Mouse (Mus musculus): ENCODE measurements at regions not wholly inside any gene's neighbourhood (a gene's known extent, or its start where the extent isn't known, plus 50 kb on each side); places are given as distances from the start of the nearest gene placed in this dataset.

DNA sequence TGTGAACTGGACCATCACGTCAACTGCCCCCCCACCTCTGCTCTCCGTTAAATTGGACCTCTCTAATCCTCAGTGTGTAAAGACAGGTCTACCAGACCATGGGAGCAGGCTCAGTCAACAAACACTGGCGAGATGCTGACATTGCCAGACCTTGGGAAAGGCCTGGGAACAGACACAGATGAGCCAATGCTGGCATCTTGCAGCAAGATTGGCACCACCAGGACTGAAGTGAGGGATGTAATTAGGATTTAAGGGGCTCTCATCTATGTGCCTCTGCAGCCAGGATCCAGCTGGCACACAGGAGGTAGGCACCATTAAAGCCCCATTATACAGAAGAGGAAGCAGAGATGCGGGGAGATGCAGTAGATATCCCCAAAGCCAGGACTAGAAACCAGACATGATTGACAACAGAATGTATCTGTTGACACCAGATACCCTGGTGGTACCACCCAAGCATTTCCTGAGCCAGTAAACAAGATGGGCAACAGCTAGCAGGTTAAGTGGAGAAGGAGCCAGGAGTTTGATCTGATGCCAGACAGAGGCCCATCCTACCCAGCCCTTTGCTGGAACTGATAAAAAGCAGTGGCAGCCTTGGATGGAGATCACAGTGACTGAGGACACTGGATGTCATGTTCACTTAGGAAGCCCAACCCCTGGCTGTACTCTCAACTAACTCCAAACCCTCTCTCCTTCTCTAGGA lies 59.7 kb upstream of the Cplx2 start:
- ChIA-PET CTCF (interaction anchor here in 3 of 4 experiments (0.5 to 2.8 kb wide), 5 partner anchors 8 to 198 kb away, joined by 3 to 12 read pairs (median 4); no protein-coding TSS in a partner anchor), POLR2A (interaction anchor here in 1 of 4 experiments (0.6 to 0.8 kb wide), 2 partner anchors 8 to 133 kb away, joined by 3 to 5 read pairs; no protein-coding TSS in a partner anchor)

DNA sequence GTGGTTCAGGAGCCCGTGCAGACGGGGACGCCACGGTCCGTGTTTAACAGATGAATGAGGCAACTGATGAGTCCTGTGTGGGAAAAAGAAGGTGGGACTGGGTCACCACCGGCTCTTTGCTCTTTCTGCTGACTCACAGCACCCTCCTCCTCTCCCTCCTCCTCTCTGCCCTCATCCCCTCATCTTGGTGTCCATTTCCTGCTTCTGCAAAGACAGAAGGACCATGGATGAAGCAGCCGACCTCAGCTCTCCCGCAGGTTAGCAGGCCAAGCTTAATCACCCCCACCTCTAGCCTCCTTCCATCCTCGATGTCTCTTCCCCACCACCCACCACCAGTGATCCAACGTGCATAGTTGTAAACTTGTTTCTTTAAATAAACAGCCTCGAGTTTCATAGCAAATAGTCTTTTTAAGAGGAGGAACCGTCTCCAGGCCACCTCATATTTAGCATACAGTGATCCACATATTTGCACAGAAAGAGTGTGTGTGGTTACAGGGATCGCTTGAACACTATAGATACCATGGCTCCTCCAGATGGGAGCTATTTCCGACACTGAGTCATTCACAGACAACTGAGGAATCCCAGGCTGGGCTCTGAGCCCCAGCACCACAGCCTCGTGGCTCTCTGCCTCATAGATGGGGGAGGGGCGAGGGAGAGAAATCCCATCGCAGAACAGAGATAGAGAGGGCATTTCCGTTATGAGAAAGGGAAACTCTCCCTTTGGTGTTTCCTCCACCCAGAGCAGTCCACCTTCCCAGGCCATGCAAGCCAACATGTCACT lies 58.6 kb upstream of the Cplx2 start:
- ChIA-PET CTCF (interaction anchor here in 1 of 4 experiments (1.6 kb wide), 1 partner anchor 134 kb away, joined by 4 read pairs; no protein-coding TSS in a partner anchor), POLR2A (interaction anchor here in 2 of 4 experiments (0.7 to 2.5 kb wide), 3 partner anchors 9 to 154 kb away, joined by 3 to 8 read pairs (median 5); no protein-coding TSS in a partner anchor)

DNA sequence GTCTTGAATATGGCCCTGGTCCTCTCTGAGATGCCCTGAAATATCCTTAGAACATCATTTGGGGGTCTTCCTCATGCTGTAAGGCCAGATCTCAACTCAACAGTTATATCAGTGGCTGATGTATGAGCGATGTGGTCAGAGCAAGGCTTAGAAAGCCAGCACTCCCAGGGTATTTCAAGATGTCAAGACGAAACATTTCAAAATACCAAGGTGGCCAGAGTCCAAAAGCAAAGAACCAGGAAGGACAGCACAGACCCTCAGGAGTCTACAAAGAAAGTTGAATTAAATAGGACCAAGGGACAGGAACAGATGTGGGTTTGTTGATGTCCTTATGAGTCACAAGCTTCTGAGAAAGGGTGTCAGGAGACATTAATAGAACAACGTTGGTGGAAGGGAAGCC lies 55.8 kb upstream of the Cplx2 start:
- CTCF ChIA-PET: interaction anchor here in 1 of 4 experiments (0.6 kb wide), 1 partner anchor 12 kb away, joined by 3 read pairs; no protein-coding TSS in a partner anchor
- POLR2A ChIA-PET: interaction anchor here in 1 of 4 experiments (0.6 kb wide), 1 partner anchor 132 kb away, joined by 5 read pairs; no protein-coding TSS in a partner anchor

DNA sequence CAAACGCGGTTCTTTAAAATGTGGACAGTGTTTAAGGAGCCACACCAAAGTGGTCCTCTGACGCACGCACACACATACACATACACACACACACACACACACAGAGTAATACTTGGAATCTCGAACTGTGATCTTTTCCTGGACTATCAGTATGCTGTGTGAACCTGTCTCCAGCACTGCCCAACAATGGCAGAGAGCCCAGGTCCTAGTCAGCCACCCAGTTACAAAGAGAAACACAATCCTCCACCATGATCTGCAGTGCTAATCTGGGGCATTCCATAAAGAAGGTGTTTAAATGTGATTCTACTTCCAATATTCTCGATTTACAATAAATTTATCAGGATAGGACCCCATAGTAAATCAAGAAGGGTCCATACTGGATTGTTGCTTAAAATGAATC lies 54.2 kb upstream of the Cplx2 start:
- ChIA-PET CTCF (interaction anchor here in 2 of 4 experiments (0.7 to 2.6 kb wide), 3 partner anchors 13 to 203 kb away, joined by 3 to 8 read pairs (median 3); partner anchors contain the start of gene Cplx2 (in 1 of the 2)), POLR2A (interaction anchor here in 1 of 4 experiments (2.0 kb wide), 1 partner anchor 13 kb away, joined by 10 read pairs; no protein-coding TSS in a partner anchor)

DNA sequence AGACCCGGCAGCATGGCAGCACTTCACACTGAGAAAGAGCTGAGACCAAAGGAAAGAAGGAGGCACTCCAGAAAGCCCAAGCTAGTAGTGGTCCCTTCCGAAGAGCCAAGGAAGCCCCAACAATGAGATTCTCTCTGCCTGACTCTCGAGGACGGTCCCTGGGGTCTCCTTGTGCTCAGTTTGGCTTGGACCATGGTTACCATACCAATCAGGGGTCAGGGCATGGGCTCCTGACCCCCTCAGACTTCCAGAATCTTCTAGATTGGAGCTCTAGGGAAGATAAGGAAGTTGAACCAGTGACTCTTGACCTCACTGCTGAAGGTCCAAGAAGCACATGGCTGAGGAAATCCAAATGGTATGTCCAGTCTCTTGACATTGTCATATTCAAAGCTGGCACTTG lies 53.0 kb upstream of the Cplx2 start:
- POLR2A ChIA-PET: interaction anchor here in 2 of 4 experiments (1.0 to 2.0 kb wide), 3 partner anchors 15 to 19 kb away, joined by 3 to 10 read pairs (median 3); no protein-coding TSS in a partner anchor
- CTCF ChIA-PET: interaction anchor here in 3 of 4 experiments (0.5 to 2.6 kb wide), 6 partner anchors 53 to 1167 kb away, joined by 3 to 8 read pairs (median 4); partner anchors contain the start of gene Cplx2 (in 1 of the 3)

DNA sequence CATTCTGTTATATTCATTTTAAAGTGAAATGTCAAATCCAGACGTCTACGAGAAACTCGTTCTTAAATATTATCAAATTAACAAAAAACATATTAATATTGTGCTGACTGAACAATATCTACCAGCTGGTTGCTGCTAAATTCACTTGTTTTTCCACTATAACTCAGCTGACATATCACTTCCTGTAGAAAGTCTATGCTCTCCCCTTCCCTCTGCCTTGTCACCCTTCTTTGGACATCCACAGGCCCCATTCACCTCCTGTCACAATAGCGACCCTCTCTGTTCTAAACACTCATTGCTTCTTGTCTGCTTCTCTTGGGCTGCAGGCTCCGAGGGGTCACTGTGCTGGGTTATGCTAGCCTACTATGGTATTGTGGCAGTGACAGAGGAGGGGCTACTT lies 52.5 kb upstream of the Cplx2 start:
- ChIA-PET POLR2A (interaction anchor here in 1 of 4 experiments (1.1 to 2.0 kb wide), 2 partner anchors 15 to 19 kb away, joined by 3 to 10 read pairs; no protein-coding TSS in a partner anchor), CTCF (interaction anchor here in 2 of 4 experiments (0.5 to 2.6 kb wide), 3 partner anchors 54 to 1167 kb away, joined by 4 to 8 read pairs (median 4); no protein-coding TSS in a partner anchor)

DNA sequence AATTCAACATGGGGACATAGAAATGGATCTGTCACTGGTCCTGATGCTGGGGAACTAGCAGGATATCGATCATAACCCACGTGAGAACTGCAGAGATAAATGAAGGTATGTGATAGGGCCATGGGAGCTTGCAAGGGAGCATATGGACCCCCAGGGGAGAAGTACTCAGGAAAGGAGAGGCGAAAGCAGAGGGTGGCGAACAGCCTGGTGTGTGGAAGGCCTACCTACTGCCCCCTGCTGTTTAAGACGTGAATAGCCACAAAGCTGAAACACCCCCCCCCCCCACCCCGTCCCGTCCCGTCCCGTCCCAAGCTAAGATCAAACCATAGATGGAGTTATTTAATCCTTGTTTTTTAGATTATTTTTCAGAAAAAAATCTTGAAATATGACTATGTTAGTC lies 50.9 kb upstream of the Cplx2 start:
- ChIA-PET POLR2A (interaction anchor here in 2 of 4 experiments (1.2 to 4.3 kb wide), 6 partner anchors 9 to 284 kb away, joined by 4 to 21 read pairs (median 6); no protein-coding TSS in a partner anchor), CTCF (interaction anchor here (0.6 to 2.5 kb wide), 47 partner anchors 9 to 304 kb away, joined by 3 to 14 read pairs (median 4); partner anchors contain the start of gene Cplx2 (in 2 of the 4))

DNA sequence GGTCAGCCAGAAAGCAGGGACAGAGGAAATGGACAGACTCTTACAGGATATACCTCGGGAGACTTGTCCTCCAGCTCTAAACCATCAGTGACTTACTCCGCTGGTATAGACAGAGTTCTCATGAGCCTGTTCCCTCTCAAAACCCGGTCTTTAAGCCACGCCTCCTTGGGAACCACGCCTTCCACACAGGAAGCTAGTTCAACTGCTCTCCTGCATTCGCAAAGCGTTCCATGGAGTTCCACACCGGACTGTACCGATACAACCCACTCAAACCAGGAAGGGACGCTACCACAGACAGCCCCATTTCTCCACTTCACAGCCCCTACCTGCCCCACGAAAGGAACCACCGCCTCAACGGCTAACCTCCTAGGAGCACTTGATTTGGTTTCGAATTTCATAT lies 50.1 kb upstream of the Cplx2 start:
- ChIA-PET CTCF (interaction anchor here (0.5 to 2.5 kb wide), 29 partner anchors 8 to 303 kb away, joined by 3 to 14 read pairs (median 5); partner anchors contain the start of gene Cplx2 (in 2 of the 4)), POLR2A (interaction anchor here in 2 of 4 experiments (1.0 to 4.3 kb wide), 8 partner anchors 8 to 283 kb away, joined by 3 to 21 read pairs (median 4); partner anchors contain the start of genes Higd2a (in 1 of the 2), Nop16 (in 1 of the 2) and Simc1 (in 1 of the 2))

Measured in embryonic stem cell, embryonic (primary cell).